Mouse (Mus musculus) macrophage (primary cell): Measurements from ENCODE around the gene Pcp4l1. TPM values are rescaled to one million over a fixed set of nuclear protein-coding genes. Genes with fewer than 3 reads are reported as not detected.

Experiments used
- H3K27ac ChIP-seq: fragments of 350-480 bp; formaldehyde crosslinking; 2 replicates; pipeline ENCODE4 v1.9.0; 2021
- H3K36me3 ChIP-seq: fragments of 350-480 bp; formaldehyde crosslinking; 2 replicates; pipeline ENCODE4 v1.9.0; 2021; ENCODE audit errors: inconsistent target
- H3K4me3 ChIP-seq: fragments of 350-480 bp; formaldehyde crosslinking; 2 replicates; pipeline ENCODE4 v1.9.0; 2021; ENCODE audit errors: inconsistent target
- H3K79me2 ChIP-seq: fragments of 350-480 bp; formaldehyde crosslinking; 2 replicates; pipeline ENCODE4 v1.9.0; 2021; ENCODE audit errors: inconsistent target
- WGBS: methylation state at CpG from one replicate; pipeline ENCODE4 v1.1.7; 2026; ENCODE audit warnings: inconsistent platforms; ENCODE audit not compliant: missing documents; 5-methylcytosine and 5-hydroxymethylcytosine counted together
- polyA plus RNA-seq: library from polyadenylated mRNA; stranded (reverse); fragments of 250-400 nt; gene quantifications from 3 replicates; pipeline ENCODE4 v1.2.4, GENCODE M21; 2018; ENCODE audit warnings: inconsistent platforms

Pcp4l1 gene
- polyA plus RNA-seq, 1 experiment from 2014 or later: 83.8 TPM

DNA sequence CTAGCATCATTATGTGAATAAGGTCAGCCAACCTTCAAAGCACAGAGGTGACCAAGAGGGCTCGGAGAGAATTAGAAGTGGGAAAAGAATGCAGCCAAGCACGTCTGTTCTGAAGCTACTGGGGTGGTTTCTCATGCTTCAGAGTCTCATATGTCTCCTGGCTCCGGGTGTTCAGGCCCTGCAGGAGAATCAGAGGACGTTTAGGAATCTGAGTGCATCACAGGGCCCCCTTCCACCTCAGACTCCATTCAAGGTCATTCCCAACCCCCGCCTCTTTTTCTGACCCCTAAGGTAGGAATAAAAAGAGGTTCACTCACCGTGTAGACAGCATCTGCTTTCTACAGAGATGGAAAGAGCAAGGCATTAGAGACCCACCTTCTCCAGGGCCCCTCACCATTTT is 33.7 kb upstream of the Pcp4l1 start:
- H3K27ac ChIP-seq: 0 out of 2 replicates have a peak overlapping the region, but pooled peaks have one; percentile 99
- peaks cover 21% of the 10 kb centered on the region; the same call in 1 of the 2 replicates for H3K36me3 ChIP-seq
- H3K79me2 ChIP-seq: peaks cover 67% of the 10 kb centered on the region
- 97% methylated on average over 6 of the region's 6 CpGs for WGBS
- no peak overlapping the region for H3K4me3 ChIP-seq

DNA sequence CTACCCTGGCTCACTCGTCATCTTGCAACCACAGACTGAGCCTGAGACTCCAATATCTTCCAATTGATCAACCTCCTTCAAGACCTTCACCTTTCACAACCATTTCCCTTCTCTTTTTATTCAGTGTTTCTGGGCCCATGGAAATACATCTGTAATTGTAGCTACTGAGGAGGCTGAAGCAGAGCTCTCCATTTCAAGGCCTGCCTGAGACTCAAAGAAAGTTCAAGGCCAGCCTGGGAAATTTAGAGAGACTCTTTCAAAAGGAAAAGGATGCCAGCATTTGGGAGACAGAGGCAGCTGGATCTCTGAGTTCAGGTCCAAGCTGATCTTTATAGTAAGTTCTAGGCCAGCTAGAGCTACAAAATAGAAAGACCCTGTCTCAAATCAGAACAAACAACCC is 31.8 kb upstream of the Pcp4l1 start:
- no peak overlapping the region for H3K4me3 ChIP-seq
- no peak overlapping the region for H3K27ac ChIP-seq
- 85% methylated on average over 1 of the region's 1 CpGs for WGBS
- peaks cover 55% of the 10 kb centered on the region for H3K79me2 ChIP-seq
- H3K36me3 ChIP-seq: peaks cover 21% of the 10 kb centered on the region; the same call in 1 of the 2 replicates

DNA sequence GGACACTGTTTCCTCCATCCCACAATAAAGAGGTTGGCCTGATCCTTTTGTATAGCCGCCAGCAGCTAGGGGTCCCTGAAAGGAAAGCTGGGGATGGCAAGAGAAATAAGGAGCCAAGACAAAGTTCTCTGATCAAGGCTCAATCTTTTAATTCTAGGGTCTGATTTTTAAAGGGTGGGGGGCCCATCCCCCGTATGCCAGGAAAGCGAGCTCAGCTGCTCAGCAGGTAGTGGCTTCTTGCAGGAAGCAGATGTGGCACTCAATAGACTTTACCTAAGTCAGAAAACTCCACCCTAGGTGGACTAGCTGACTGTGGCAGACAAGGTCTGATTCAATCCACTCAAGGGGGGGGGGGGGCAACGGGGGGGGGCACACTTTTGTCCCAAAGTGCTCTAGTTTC is 30.7 kb upstream of the Pcp4l1 start:
- peaks cover 21% of the 10 kb centered on the region; the same call in 1 of the 2 replicates for H3K36me3 ChIP-seq
- 69% methylated on average over 3 of the region's 4 CpGs for WGBS
- peak overlapping the region; percentile 54 for H3K27ac ChIP-seq
- H3K4me3 ChIP-seq: no peak overlapping the region
- peaks cover 45% of the 10 kb centered on the region for H3K79me2 ChIP-seq

DNA sequence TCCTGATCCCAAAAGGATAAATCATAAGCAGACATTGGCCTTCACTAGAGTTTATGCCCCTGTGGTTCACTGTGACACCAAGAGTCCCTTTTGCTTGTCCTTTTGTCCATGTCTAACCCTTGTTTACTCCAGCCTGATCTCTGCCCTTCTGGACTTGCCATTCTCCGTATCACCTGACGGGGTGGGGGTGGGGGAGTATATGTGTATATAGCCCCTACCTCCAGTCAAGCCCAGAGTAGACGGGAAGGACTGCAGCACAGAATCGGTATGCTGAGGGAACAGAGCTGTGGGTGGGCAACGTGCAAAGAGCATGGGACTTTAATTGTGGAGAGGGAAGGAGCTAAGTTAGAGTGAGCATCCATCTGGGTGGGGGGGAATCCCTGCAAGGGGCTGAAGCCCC is 28.8 kb upstream of the Pcp4l1 start, which contains the start of gene Apoa2:
TSS of gene Apoa2 (plus strand) at position 198 of the 400 bp plus-strand sequence.
- Histone ChIP-seq H3K36me3 (peaks cover 15% of the 10 kb centered on the region), H3K27ac (peak within 1 kb of the TSS; percentile 54), H3K4me3 (no peak within 1 kb of the TSS), H3K79me2 (peaks cover 35% of the 10 kb centered on the region)
- WGBS: 93% methylated on average over 5 of the region's 5 CpGs

DNA sequence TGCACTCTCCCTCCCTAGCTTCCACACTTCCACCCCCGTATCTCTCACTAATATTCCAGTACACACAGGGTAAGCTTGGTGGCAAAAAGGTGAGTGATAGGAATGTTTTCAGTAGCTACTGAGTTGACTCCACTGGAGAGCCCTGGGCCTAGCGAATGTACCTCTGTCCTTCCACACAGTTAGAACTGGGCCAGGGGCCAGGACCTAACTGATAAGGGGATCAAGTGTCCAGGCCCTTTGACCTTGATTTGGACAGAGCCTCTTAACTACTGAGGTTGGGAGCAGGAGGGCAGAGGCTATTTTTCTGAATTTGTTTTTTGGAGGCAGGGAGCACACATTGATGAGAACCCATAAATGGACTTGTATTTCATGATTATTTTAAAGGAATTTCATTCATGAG is 27.7 kb upstream of the Pcp4l1 start:
- Histone ChIP-seq H3K79me2 (peaks cover 24% of the 10 kb centered on the region), H3K4me3 (no peak overlapping the region), H3K27ac (no peak overlapping the region), H3K36me3 (peaks cover 17% of the 10 kb centered on the region)
- WGBS: 90% methylated on average over 2 of the region's 2 CpGs

DNA sequence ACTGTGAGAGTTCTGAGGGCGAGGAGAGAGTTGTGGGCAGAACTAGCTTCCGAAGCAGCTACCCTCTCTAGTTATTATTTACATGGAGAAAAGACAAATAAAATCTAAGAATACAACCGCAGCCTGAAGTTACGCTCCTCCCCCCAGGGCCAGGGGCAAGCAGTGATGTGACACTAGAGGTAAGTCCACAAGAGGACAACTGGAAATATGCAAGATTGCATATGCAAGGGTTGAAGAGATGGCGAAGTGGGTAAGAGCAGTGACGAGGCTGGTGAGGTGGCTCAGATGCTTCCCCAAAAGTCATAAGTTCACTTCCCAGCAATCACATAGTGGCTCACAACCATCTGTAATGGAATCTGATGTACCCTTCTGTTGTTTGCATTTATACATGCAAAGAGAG is 27.1 kb upstream of the Pcp4l1 start:
- Histone ChIP-seq H3K4me3 (peak overlapping the region; percentile 88; the same call in 1 of the 2 replicates), H3K36me3 (peaks cover 23% of the 10 kb centered on the region), H3K79me2 (peaks cover 18% of the 10 kb centered on the region), H3K27ac (peak overlapping the region; percentile 72)
- WGBS: 74% methylated on average over 6 of the region's 6 CpGs

DNA sequence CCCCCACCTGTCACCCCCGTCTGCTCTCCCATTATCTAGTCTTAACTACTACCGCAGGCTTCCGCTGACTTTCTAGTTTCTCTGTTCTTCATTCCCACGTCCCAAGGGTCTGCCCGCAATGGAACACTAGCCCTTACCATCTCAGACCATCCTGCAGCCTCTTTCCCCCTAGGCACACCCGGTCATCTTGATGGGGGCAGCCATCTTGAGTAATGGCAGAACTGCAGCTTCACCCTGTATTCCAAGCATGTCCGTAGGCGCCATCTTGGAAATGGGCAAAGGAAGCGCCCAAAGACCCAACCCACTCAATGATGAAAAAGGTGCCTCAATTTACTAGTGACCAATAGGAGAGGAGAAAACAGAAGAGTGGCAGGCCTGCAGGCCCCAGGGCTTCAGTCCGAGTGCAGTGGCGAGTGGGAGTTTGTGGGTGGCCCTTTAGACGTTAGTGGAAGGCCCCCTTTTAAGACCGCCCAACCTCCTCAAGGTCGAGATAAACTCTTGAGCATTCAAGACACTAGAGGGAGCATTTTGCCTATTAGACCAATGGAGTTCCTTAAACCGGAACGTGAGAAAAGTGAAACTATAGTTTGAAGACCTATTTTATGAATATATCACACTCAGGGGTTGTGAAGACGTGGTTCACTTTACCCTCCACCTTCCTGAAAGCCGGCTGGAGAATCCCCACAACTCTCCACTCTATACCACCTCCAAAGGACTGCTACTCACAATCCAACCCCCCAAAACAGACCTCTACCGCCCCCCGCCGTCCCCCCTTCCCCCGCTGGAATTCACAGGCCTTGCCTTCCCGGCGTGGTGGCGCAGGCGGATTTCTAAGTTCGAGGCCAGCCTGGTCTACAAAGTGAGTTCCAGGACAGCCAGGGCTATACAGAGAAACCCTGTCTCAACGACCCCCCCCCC is 26.4 kb upstream of the Pcp4l1 start, which contains the start of gene Tomm40l:
TSS of gene Tomm40l (minus strand) at position 277 of the 918 bp plus-strand sequence.
- Histone ChIP-seq H3K27ac (peak within 1 kb of the TSS; percentile 73), H3K36me3 (peaks cover 23% of the 10 kb centered on the region), H3K4me3 (peak within 1 kb of the TSS; percentile 88), H3K79me2 (peaks cover 11% of the 10 kb centered on the region; the same call in 1 of the 2 replicates)
- 4% methylated on average over 26 of the region's 28 CpGs for WGBS

DNA sequence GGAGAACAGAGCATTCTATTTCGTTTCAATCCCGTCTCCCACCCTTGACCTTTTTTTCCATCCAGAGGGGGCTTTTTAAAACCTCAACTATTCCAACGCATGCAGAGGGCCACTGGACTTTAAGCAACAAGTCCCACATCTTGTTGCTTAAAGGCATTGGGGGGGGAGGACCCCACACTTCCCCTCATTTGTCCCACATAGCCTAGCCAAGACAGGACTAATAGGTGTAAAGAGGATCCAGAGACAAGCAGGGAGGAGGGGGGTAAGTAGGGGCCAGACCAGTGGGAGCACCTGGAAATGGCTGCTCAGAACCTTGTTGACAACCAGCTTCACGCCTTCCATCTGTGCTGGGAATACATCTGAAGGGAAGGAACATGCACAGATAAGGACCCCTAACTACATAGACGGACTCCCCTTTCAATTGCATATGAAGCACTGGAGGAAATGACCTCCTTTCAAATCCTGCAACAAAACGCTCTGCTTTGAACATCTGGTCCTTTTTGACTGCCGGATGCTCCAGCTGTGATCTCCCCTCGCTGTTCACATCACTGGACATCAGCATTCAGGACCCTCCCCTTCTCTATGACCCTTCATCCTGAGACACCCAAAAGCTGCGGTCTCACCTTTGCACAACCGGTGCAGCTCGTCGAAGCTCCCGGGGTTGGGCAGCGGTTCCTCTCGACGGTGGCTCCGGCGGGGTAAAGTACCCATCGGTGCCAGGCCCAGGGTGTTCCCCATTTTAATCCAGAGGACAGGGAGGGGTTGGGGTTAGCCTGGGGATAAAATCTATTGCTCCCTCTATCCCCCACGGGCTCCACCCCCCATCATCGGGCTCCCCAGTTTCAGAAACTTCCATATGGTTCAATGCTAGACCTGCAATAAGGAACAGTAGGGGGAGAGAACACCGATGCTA is 25.5 kb upstream of the Pcp4l1 start:
- H3K4me3 ChIP-seq: peak overlapping the region; percentile 88
- peaks cover 10% of the 10 kb centered on the region; the same call in 1 of the 2 replicates for H3K79me2 ChIP-seq
- peaks cover 23% of the 10 kb centered on the region for H3K36me3 ChIP-seq
- 10% methylated on average over 22 of the region's 22 CpGs for WGBS
- H3K27ac ChIP-seq: peak overlapping the region; percentile 73

DNA sequence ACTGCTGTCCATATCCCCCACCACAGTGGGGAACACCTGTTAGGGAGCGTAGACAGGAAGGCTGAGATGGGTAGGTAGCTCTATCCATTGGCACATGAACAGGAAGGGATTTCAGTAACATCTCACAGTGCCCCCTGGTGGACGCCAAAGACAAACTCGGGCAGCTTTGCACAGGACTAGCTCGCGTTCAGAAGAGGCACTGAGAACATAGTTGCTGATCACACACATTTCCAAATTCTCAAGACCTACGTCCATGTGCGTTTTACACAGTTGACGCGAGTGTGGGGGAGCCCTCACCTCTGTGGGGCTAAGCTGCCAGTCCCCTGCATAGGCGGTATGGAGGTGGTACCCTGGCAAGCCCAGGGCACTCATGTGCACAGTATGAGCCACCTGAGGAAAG is 24.8 kb upstream of the Pcp4l1 start:
- Histone ChIP-seq H3K4me3 (no peak overlapping the region; the same call in 1 of the 2 replicates), H3K79me2 (peaks cover 10% of the 10 kb centered on the region; the same call in 1 of the 2 replicates), H3K36me3 (peaks cover 23% of the 10 kb centered on the region), H3K27ac (peak overlapping the region; percentile 73)
- WGBS: 16% methylated on average over 10 of the region's 10 CpGs

DNA sequence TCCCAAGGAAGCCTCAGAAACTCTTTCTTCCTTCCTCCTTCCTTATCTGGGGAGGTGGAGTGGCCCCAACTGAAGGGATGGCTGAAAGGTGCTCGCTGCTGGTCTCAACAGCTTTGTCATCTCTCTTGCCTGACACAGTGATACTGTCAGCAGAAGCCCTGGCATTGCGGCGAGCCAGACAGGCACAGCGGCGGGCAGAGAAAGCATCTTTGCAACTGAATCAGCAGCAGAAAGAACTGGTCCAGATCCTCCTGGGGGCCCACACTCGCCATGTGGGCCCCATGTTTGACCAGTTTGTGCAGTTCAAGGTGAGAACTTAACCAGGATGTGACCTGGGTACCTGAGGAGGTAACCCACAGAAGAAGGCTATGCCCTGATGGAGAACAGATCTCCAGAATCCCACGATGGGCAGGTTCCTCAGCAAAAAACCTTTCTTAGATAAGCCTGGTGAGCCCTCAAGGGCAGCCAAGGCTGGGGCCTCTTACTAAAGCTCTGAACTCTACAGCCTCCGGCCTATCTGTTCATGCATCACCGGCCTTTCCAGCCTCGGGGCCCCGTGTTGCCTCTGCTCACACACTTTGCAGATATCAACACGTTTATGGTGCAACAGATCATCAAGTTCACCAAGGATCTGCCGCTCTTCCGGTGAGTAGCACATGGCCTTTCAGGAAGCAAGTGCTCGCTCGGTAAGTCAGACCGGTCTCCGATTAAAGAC is 20.3 kb upstream of the Pcp4l1 start:
- no peak overlapping the region for H3K27ac ChIP-seq
- H3K36me3 ChIP-seq: peaks cover 23% of the 10 kb centered on the region
- H3K4me3 ChIP-seq: no peak overlapping the region
- WGBS: 87% methylated on average over 18 of the region's 18 CpGs
- H3K79me2 ChIP-seq: peaks cover 5% of the 10 kb centered on the region; the same call in 1 of the 2 replicates

DNA sequence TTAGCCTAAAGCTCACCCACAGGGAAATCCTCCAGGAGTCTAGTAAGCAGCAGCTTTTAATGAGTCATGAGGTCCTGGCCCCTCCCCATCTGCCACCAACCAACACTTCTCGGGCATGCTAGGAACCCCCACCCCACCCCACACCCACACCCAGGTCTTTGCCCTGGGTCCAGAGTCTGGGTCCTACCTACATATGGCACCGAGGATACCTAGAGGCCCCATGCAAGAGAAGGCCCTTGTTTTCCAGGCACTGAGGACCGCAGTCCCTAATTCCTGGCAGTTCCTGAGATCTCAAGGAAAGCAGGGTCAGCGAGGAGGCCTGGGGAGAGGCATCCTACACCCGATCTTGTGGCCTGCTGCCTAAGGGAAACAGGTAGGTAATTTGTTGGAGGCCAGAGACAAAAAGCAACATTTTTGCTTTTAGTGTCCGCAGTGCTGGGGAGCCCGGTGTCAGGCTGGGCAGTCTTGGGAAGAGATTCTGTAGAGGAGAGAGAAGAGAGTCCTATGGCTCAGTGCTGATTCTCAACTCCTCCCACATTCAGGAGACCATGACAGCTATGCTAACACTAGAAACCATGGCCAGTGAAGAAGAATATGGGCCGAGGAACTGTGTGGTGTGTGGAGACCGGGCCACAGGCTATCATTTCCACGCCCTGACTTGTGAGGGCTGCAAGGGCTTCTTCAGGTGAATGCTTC is 17.9 kb upstream of the Pcp4l1 start, which contains the start of gene Nr1i3:
TSS of gene Nr1i3 (plus strand) at position 170 of the 696 bp plus-strand sequence.
- no peaks in the 10 kb centered on the region for H3K79me2 ChIP-seq
- H3K4me3 ChIP-seq: no peak within 1 kb of the TSS
- 95% methylated on average over 10 of the region's 10 CpGs for WGBS
- no peak within 1 kb of the TSS for H3K27ac ChIP-seq
- H3K36me3 ChIP-seq: peaks cover 8% of the 10 kb centered on the region; the same call in 1 of the 2 replicates

DNA sequence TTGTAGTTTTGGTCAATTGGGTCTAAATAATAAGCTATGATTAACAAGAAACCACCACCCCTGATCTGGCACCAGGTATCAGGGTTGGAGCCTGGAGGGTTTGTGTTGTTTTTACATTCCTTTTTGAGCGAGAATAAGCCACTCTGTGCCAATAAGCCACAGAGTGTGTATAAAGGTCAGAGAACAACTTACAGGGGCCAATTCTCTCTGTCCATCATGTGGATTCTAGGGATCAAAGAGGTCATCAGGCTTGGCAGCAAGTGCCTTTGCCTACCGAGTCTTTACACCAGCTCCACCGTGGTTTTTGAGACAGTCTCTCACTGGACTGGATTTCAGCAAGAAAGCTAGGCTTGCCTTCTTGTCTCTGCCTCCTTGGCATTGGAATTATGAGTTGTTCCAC is 16.8 kb upstream of the Pcp4l1 start:
- H3K4me3 ChIP-seq: no peak overlapping the region
- H3K36me3 ChIP-seq: no peaks in the 10 kb centered on the region
- 96% methylated on average over 3 of the region's 3 CpGs for WGBS
- H3K79me2 ChIP-seq: no peaks in the 10 kb centered on the region
- H3K27ac ChIP-seq: no peak overlapping the region

DNA sequence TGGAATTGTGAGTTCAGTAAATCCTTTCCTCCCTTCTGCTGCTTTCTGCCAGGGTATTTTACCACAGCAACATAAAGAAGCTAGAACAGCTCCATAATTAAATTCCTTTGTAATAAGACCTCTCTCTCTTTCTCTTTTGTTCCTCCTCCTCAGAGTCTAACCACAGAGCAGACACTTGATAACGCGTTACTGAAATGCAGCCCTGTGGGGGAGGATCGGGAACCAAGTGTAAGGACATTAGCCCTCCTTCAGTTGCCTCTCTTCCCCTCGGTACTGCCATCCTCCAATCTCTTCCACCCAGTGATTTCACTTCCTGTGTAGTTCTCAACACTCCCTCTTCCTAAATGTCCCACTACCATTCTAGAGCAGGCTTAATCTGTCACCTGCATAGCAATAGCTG is 13.3 kb upstream of the Pcp4l1 start:
- no peak overlapping the region for H3K27ac ChIP-seq
- 28% methylated on average over 3 of the region's 4 CpGs for WGBS
- H3K4me3 ChIP-seq: no peak overlapping the region

More for the DNA sequence above, 13.3 kb upstream of the Pcp4l1 start:
- no peaks in the 10 kb centered on the region for H3K79me2 ChIP-seq
- H3K36me3 ChIP-seq: no peaks in the 10 kb centered on the region
